Mouse (Mus musculus) cortical plate, adult 2 months (tissue): Measurements from ENCODE around the gene Ifna15. TPM values are rescaled to one million over a fixed set of nuclear protein-coding genes. Genes with fewer than 3 reads are reported as not detected.
"Not testable (repeated sequence)": the region's sequence is repeated elsewhere in the genome, so short reads cannot be mapped to it uniquely, and the experiment has no call there.

Experiments
- H3K27ac ChIP-seq: fragments of 200-500 bp; 2 replicates; pipeline ENCODE4 v1.5.1; 2012; ENCODE audit warnings: low read length, control low read depth, inconsistent platforms; ENCODE audit not compliant: insufficient read depth
- H3K4me1 ChIP-seq: fragments of 200-500 bp; 2 replicates; pipeline ENCODE4 v1.6.1; 2011; ENCODE audit warnings: low read length; ENCODE audit not compliant: control insufficient read depth, insufficient read depth
- H3K4me3 ChIP-seq: fragments of 200-500 bp; 2 replicates; pipeline ENCODE4 v1.5.1; 2011; ENCODE audit warnings: mild to moderate bottlenecking, low read length, control low read depth; ENCODE audit not compliant: insufficient read depth
- CTCF ChIP-seq: fragments of 200-500 bp; IDR thresholded peaks from 2 replicates; pipeline ENCODE4 v1.5.1; 2011; ENCODE audit warnings: mild to moderate bottlenecking, control low read depth, low read length; ENCODE audit not compliant: insufficient read depth; ENCODE audit errors: extremely low read depth
- POLR2A ChIP-seq: fragments of 200-500 bp; IDR thresholded peaks from 2 replicates; pipeline ENCODE4 v1.6.1; 2011; ENCODE audit warnings: mild to moderate bottlenecking, low read length, control low read depth; ENCODE audit not compliant: insufficient read depth; ENCODE audit errors: extremely low read depth
- polyA plus RNA-seq: library from polyadenylated mRNA; depleted of rRNA; stranded (reverse); fragments of >200 nt; gene quantifications from 2 replicates; pipeline ENCODE4 v1.2.3, GENCODE M21; 2012; rRNA removed

The Ifna15 gene
- not detected in 2 replicates for polyA plus RNA-seq

GRCm38 (mm10) chr4:88558145-88558544 lies at the start of gene Ifna15:
Ifna15 (minus strand) TSS chr4:88558245.
- not testable (repeated sequence) for H3K4me1 ChIP-seq, H3K27ac ChIP-seq

DNA sequence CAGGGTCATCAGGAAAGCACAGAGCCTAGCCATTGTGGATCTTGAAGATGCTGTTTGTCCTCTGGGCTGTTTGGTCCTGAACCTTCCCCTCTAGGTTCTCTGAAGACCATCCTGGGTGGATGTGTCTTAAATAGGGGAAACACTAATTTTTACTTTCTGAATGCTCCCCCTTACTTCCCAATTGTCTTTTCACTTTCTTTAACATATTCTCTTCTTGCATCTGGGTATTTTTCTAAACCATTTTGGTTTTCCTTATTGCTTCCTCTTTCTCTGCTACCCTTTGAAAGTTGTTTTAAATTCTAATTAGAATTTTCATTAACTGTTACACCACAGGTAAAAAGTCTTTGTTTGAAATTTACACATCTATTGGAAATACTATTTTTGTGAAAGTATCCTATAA lies 45.2 kb upstream of the Ifna15 start, which contains the start of gene Ifna12:
Ifna12 (minus strand) TSS at position 101 of the 400 bp plus-strand sequence.
- H3K27ac ChIP-seq = no peak within 1 kb of the TSS
- no peak within 1 kb of the TSS for H3K4me3 ChIP-seq
- H3K4me1 ChIP-seq = no peaks in the 10 kb centered on the region
- TF ChIP-seq CTCF (no peak), POLR2A (no peak)

More at GRCm38 (mm10) chr4:88558145-88558544, at the start of gene Ifna15:
- H3K4me3 ChIP-seq = not testable (repeated sequence)

- Histone ChIP-seq H3K4me1 (no peaks in the 10 kb centered on the region), H3K27ac (no peak within 1 kb of the TSS), H3K4me3 (no peak within 1 kb of the TSS)
- TF ChIP-seq CTCF = no peak
- no peak for TF ChIP-seq POLR2A
Measured at GRCm38 (mm10) chr4:88592285-88592684, 34.2 kb upstream of the Ifna15 start, which contains the start of gene Ifna9. Ifna9 (minus strand) TSS chr4:88592385.

DNA sequence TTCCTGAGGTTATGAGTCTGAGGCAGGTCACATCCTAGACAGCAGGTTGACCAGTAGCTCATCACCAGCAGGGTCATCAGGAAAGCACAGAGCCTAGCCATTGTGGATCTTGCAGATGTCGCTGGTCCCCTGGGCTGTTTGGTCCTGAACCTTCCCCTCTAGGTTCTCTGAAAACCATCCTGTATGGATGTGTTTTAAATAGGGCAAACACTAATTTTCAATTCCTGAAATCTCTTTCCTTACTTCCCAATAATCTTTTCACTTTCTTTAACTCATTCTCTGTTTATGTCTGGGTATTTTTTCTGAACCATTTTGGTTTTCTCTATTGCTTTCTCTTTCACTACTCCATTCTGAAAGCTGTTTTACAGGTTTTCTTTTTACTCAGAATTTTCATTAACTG lies 13.7 kb upstream of the Ifna15 start, which contains the start of gene Ifna14:
Ifna14 (minus strand) TSS at position 101 of the 400 bp plus-strand sequence.
- TF ChIP-seq POLR2A (no peak), CTCF (no peak)
- Histone ChIP-seq H3K27ac (no peak within 1 kb of the TSS), H3K4me3 (no peak within 1 kb of the TSS), H3K4me1 (no peaks in the 10 kb centered on the region)

GRCm38 (mm10) chr4:88561791-88562190 lies 3.7 kb upstream of the Ifna15 start:
- Histone ChIP-seq H3K27ac (no peak overlapping the region), H3K4me3 (no peak overlapping the region), H3K4me1 (no peaks in the 10 kb centered on the region)
- TF ChIP-seq POLR2A = no peak
- no peak for TF ChIP-seq CTCF

- Histone ChIP-seq H3K4me1 (no peaks in the 10 kb centered on the region), H3K4me3 (peak overlapping the region; percentile 28), H3K27ac (no peak overlapping the region)
- TF ChIP-seq POLR2A (no peak), CTCF (peak; percentile 59)
Measured at GRCm38 (mm10) chr4:88550161-88550945, 7.7 kb downstream of the Ifna15 start.

DNA sequence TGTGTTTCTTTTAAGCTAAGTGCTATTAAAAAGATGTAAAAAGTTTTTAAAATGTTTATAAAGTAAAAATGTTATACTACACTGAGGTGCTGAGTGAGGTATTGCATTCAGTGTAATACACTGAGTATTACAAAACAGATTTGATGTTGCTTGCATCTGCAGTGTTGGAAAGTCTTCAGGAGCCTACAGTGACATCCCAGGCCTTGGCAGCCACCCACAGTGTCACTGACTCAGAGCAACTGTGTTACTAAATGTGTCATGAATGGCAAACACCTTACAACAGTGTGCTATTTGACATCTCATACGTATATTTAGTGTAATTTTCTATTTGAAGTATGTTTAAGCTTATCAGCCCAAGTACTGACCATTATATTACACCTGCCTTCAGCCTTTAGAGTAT lies 10.1 kb downstream of the Ifna15 start:
- TF ChIP-seq POLR2A (no peak), CTCF (no peak)
- no peak overlapping the region for H3K4me3 ChIP-seq
- H3K27ac ChIP-seq = no peak overlapping the region

GRCm38 (mm10) chr4:88543649-88544234 lies 14.3 kb downstream of the Ifna15 start:
- Histone ChIP-seq H3K27ac (no peak overlapping the region), H3K4me1 (no peaks in the 10 kb centered on the region), H3K4me3 (no peak overlapping the region)
- TF ChIP-seq POLR2A = no peak
- TF ChIP-seq CTCF = peak; percentile 39

More for the DNA sequence above, 10.1 kb downstream of the Ifna15 start:
- H3K4me1 ChIP-seq = no peaks in the 10 kb centered on the region

GRCm38 (mm10) chr4:88537328-88537727 lies 20.7 kb downstream of the Ifna15 start:
- H3K4me1 ChIP-seq = no peaks in the 10 kb centered on the region
- no peak overlapping the region for H3K4me3 ChIP-seq
- TF ChIP-seq POLR2A (no peak), CTCF (no peak)
- H3K27ac ChIP-seq = no peak overlapping the region

GRCm38 (mm10) chr4:88536640-88537039 lies 21.4 kb downstream of the Ifna15 start:
- no peaks in the 10 kb centered on the region for H3K4me1 ChIP-seq
- H3K27ac ChIP-seq = no peak overlapping the region
- H3K4me3 ChIP-seq = no peak overlapping the region
- TF ChIP-seq POLR2A = no peak
- no peak for TF ChIP-seq CTCF
